Mouse (Mus musculus) lung, postnatal 0 days (tissue): Measurements from ENCODE around the gene Treml1. TPM values are rescaled to one million over a fixed set of nuclear protein-coding genes. Genes with fewer than 3 reads are reported as not detected.

Experiments used
- ATAC-seq: fragments of 200-750 bp; cut with Nextera tagmentation; 2 replicates; pipeline ENCODE4 v1.8.0; 2017; ENCODE audit warnings: moderate library complexity
- DNase-seq: peaks from one replicate; pipeline ENCODE4 v3.0.0-alpha.2; 2016; ENCODE audit warnings: low spot score
- H3K27ac ChIP-seq: fragments of 300-500 bp; sonication (generic); 2 replicates; pipeline ENCODE4 v1.5.1; 2014; ENCODE audit warnings: antibody characterized with exemption, mild to moderate bottlenecking, low read length, mixed read lengths
- H3K27me3 ChIP-seq: fragments of 300-500 bp; sonication (generic); replicated peaks from 2 replicates; pipeline ENCODE4 v1.6.1; 2014; ENCODE audit warnings: low read length, mixed read lengths; ENCODE audit not compliant: insufficient read depth
- H3K36me3 ChIP-seq: fragments of 300-500 bp; sonication (generic); 2 replicates; pipeline ENCODE4 v1.6.1; 2014; ENCODE audit warnings: low read length, mixed read lengths; ENCODE audit not compliant: insufficient read depth
- H3K4me1 ChIP-seq: fragments of 300-500 bp; sonication (generic); 2 replicates; pipeline ENCODE4 v1.6.1; 2014; ENCODE audit warnings: antibody characterized with exemption, low read depth, low read length, mixed read lengths; ENCODE audit not compliant: insufficient read depth
- H3K4me2 ChIP-seq: fragments of 300-500 bp; sonication (generic); replicated peaks from 2 replicates; pipeline ENCODE4 v1.6.1; 2014; ENCODE audit warnings: low read depth, mild to moderate bottlenecking, low read length, moderate library complexity, mixed read lengths
- H3K4me3 ChIP-seq: fragments of 300-500 bp; sonication (generic); 2 replicates; pipeline ENCODE4 v1.5.1; 2014; ENCODE audit warnings: low read depth, low read length
- H3K9ac ChIP-seq: fragments of 300-500 bp; sonication (generic); replicated peaks from 2 replicates; pipeline ENCODE4 v1.6.1; 2014; ENCODE audit warnings: low read depth, mild to moderate bottlenecking
- H3K9me3 ChIP-seq: fragments of 300-500 bp; sonication (generic); 2 replicates; pipeline ENCODE4 v1.6.1; 2016; ENCODE audit warnings: low read length, mixed read lengths
- CTCF ChIP-seq: IDR thresholded peaks from 2 replicates; pipeline ENCODE4 v1.5.1; 2016; ENCODE audit warnings: antibody characterized with exemption, mild to moderate bottlenecking
- EP300 ChIP-seq: IDR thresholded peaks from 2 replicates; pipeline ENCODE4 v1.6.1; 2016; ENCODE audit warnings: antibody characterized with exemption, mild to moderate bottlenecking, control low read depth
- WGBS: fragments of 180-500 bp; shearing (Covaris S2); extraction: QIAGEN DNeasy Blood & Tissue Kit; methylation state at CpG from one replicate; pipeline ENCODE4 v1.1.7; 2014; 5-methylcytosine and 5-hydroxymethylcytosine counted together
- polyA plus RNA-seq: library from polyadenylated mRNA; unstranded; fragments of >200 nt; fragmentation: Nextera tagmentation; extraction: Ambion mirVana; gene quantifications from 2 replicates; pipeline ENCODE4 v1.2.1, GENCODE M21; 2015

The Treml1 gene
- polyA plus RNA-seq, 1 experiment from 2014 or later, result 4.3 TPM

DNA sequence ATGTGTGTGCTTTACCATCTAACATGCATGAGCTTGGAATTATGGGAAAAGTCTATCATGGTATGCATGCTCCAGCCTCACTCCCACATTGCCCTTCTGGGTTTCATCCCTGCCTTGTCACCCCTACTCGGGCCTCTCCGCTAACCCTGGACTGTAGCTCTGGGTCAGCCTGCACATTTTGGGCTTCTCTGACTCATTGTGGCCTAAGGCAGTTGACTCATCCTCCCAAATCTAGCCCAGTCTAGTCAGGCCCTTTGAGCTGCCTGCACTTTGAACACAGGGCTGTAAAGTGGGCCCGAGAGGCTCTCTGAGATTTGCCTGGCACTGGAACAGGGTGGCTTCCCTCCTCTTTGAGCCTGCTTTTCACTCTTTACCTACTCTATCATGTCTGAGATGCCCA lies 3.9 kb upstream of the Treml1 start:
- Histone ChIP-seq H3K4me3 (no peak overlapping the region), H3K4me2 (no peak overlapping the region), H3K27ac (no peak overlapping the region), H3K9me3 (no peaks in the 10 kb centered on the region), H3K9ac (no peak overlapping the region), H3K36me3 (no peaks in the 10 kb centered on the region), H3K27me3 (no peaks in the 10 kb centered on the region), H3K4me1 (no peaks in the 10 kb centered on the region)
- TF ChIP-seq EP300 (no peak), CTCF (no peak)
- DNase-seq (no peak), ATAC-seq (no peak)
- 90% methylated on average over 3 of the region's 3 CpGs for WGBS

DNA sequence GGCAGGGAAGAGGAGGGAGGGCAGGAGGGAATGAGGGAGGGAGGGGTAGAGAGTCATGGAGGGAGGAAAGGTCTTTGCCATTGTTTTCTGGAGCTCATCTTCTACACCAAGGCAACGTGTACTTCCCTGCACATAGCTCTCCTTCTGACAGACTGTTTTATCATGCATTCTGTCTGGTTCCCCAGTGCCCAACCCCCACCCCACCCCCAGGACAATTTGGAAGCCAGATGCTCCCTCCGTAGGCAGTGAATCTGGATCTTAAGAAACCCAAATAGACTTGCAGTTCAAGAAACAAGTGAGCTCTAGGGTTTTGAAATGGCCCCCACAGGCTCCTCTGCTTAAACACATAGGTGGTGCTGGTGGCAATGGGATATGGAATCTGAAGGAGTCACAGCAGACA lies 1.8 kb upstream of the Treml1 start:
- no peak overlapping the region for H3K4me3 ChIP-seq
- H3K4me1 ChIP-seq, result no peaks in the 10 kb centered on the region
- 59% methylated on average over 2 of the region's 2 CpGs for WGBS
- TF ChIP-seq CTCF (no peak), EP300 (no peak)
- no peaks in the 10 kb centered on the region for H3K36me3 ChIP-seq
- no peak overlapping the region for H3K27ac ChIP-seq
- H3K9me3 ChIP-seq, result no peaks in the 10 kb centered on the region
- H3K9ac ChIP-seq, result no peak overlapping the region
- no peak overlapping the region for H3K4me2 ChIP-seq
- no peak for DNase-seq
- no peaks in the 10 kb centered on the region for H3K27me3 ChIP-seq
- no peak for ATAC-seq

DNA sequence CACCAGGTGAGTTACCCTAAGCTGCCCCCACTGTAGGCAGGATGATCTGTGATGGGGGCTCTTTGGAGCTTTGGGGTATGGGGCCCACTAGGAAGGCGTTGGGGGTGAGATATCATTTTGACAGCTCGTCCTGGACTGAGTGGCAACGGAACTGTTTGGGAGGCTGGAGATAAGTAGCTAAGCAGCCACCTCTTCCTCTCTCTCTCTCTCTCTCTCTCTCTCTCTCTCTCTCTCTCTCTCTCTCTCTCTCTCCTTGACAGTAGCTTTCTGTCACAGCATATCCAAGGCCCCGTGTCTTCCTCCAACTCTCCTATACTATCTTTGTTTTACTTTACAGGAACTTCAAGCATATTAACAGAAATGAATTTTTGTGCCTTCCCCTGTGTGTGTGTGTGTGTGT lies 746 bp downstream of the Treml1 start:
- ATAC-seq (no peak), DNase-seq (no peak)
- Histone ChIP-seq H3K27ac (no peak overlapping the region), H3K27me3 (no peaks in the 10 kb centered on the region), H3K9ac (no peak overlapping the region), H3K4me1 (no peaks in the 10 kb centered on the region), H3K4me3 (no peak overlapping the region), H3K4me2 (no peak overlapping the region), H3K9me3 (no peaks in the 10 kb centered on the region), H3K36me3 (no peaks in the 10 kb centered on the region)
- no peak for TF ChIP-seq EP300
- no peak for TF ChIP-seq CTCF
- WGBS, result 22% methylated on average over 4 of the region's 4 CpGs

DNA sequence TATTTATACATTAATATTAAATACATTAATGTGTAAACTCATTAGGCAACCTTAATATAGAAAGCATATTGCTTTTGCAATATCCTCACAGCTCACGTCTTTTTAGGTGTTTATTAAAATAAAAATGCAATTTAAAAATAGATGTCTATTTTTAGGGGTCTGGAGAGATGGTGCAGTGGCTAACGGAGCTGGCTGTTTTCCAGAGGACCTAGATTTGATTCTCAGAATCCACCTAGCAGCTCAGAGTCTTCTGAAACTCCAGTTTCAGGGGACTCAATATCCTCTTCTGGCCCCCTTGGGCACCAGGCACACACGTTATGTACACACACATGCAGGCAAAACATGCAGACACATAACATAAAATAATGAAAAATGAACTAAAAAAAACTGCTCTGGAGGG lies 2.6 kb downstream of the Treml1 start:
- Histone ChIP-seq H3K27me3 (no peaks in the 10 kb centered on the region), H3K36me3 (no peaks in the 10 kb centered on the region), H3K27ac (no peak overlapping the region), H3K4me1 (no peaks in the 10 kb centered on the region), H3K9me3 (no peaks in the 10 kb centered on the region), H3K4me3 (no peak overlapping the region), H3K9ac (no peak overlapping the region), H3K4me2 (no peak overlapping the region)
- ATAC-seq (no peak), DNase-seq (no peak)
- 53% methylated on average over 3 of the region's 3 CpGs for WGBS
- TF ChIP-seq EP300 (no peak), CTCF (no peak)

DNA sequence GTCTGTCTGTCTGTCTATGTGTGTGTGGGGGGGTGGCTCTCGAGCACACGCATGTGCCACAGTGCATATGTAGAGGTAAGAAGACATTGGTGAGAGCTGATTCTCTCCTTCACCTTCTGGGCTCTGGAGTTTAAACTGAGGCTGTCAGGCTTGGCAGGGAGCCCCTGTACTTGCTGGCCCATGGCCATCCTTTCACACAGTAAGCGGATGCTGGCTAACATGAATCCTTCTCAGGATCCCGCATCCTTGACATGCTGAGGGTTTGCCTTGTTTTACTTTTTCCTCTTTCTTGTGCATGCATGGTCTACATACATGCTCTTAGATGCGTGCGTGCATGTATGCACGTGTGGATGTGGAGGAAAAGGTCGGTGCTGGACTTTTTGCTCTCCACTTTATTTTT lies 3.2 kb downstream of the Treml1 start:
- H3K4me3 ChIP-seq, result no peak overlapping the region
- H3K27ac ChIP-seq, result no peak overlapping the region
- H3K9ac ChIP-seq, result no peak overlapping the region
- no peaks in the 10 kb centered on the region for H3K9me3 ChIP-seq
- H3K4me1 ChIP-seq, result no peaks in the 10 kb centered on the region
- TF ChIP-seq EP300 (no peak), CTCF (no peak)
- no peaks in the 10 kb centered on the region for H3K27me3 ChIP-seq
- ATAC-seq (no peak), DNase-seq (no peak)
- H3K4me2 ChIP-seq, result no peak overlapping the region
- no peaks in the 10 kb centered on the region for H3K36me3 ChIP-seq
- WGBS, result 77% methylated on average over 8 of the region's 8 CpGs

DNA sequence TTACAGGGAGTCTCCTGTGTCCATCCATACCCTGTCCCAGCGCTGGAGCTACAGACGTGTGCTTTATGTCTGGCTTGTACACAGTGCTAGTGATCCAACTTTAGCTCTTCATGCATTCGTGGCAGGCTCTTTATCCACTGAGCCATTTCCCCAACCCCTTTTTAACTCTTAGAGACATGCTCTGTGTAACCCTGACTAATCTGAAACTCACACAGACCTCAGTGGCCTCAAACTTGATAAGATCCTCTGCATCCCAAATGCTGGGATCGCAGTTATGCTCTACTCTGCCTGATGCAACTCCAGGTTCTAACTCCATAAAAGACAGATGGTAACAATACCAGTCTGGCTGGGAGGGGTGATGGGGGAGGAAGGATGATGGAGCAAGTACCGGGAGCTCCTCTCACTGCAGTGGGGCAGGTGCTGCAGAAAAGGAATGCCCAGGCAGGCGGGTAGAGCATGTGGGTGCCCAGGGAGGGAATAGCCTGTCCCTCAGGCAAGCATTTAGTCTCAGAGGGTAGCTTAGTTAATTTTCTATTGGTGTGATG lies 3.8 kb downstream of the Treml1 start:
- no peak for DNase-seq
- H3K27ac ChIP-seq, result no peak overlapping the region
- TF ChIP-seq CTCF, result no peak
- TF ChIP-seq EP300, result no peak
- H3K27me3 ChIP-seq, result no peaks in the 10 kb centered on the region
- WGBS, result 67% methylated on average over 6 of the region's 6 CpGs
- no peaks in the 10 kb centered on the region for H3K4me1 ChIP-seq
- H3K4me2 ChIP-seq, result no peak overlapping the region
- H3K9ac ChIP-seq, result no peak overlapping the region
- H3K4me3 ChIP-seq, result no peak overlapping the region
- no peaks in the 10 kb centered on the region for H3K36me3 ChIP-seq
- no peak for ATAC-seq
- no peaks in the 10 kb centered on the region for H3K9me3 ChIP-seq

DNA sequence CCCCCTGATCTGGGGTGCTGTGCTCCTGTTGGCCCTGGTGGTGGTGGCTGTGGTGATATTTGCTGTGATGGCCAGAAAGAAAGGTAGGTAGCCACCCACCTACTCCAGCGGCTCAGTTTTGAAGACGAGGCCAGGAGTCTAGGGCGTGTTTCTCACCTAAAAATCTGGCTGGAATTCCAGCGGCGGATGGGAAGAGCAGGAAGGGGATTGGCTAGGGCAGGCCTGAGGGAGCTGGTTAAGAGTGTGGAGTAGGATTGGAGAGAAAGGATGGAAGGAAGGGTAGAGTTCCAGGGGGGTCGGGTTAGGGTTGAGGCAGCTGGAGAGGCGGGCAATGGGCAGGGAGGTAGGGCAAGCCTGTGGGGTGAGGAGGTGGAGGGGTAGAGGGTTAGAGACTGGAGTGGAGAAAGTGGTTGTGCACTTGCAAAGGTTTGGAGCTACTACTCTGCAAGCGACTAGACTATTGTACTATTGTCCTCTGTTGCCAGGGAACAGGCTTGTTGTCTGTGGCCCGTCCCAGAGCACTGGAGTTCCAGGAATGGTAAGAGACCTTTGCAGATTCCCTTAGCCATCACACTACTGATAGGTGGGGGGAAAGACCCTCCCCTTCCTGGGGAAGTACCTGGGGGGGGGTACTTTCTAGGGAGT lies 5.9 kb downstream of the Treml1 start:
- no peaks in the 10 kb centered on the region for H3K27me3 ChIP-seq
- no peak overlapping the region for H3K4me2 ChIP-seq
- 68% methylated on average over 9 of the region's 9 CpGs for WGBS
- H3K9ac ChIP-seq, result no peak overlapping the region
- H3K36me3 ChIP-seq, result no peaks in the 10 kb centered on the region
- no peaks in the 10 kb centered on the region for H3K4me1 ChIP-seq
- TF ChIP-seq CTCF (no peak), EP300 (no peak)
- H3K4me3 ChIP-seq, result no peak overlapping the region
- H3K9me3 ChIP-seq, result no peaks in the 10 kb centered on the region
- ATAC-seq, result no peak
- H3K27ac ChIP-seq, result no peak overlapping the region
- no peak for DNase-seq
